Mouse (Mus musculus) midbrain, embryonic 16.5 days (tissue): ENCODE measurements around the gene Mgst2. TPM values are rescaled to one million over a fixed set of nuclear protein-coding genes. Genes with fewer than 3 reads are reported as not detected.

Experiments
- ATAC-seq: fragments of 200-750 bp; cut with Nextera tagmentation; 2 replicates; pipeline ENCODE4 v1.8.0; 2017; ENCODE audit warnings: moderate TSS enrichment
- H3K27ac ChIP-seq: fragments of 300-500 bp; sonication (generic); 2 replicates; pipeline ENCODE4 v1.5.1; 2014; ENCODE audit warnings: mild to moderate bottlenecking, low read length, mixed read lengths
- H3K27me3 ChIP-seq: fragments of 300-500 bp; sonication (generic); 2 replicates; pipeline ENCODE4 v1.6.1; 2014; ENCODE audit warnings: low read depth, low read length, mixed read lengths; ENCODE audit not compliant: control insufficient read depth, insufficient read depth
- H3K36me3 ChIP-seq: fragments of 300-500 bp; sonication (generic); 2 replicates; pipeline ENCODE4 v1.6.1; 2014; ENCODE audit warnings: mild to moderate bottlenecking, low read length, moderate library complexity, mixed read lengths; ENCODE audit not compliant: control insufficient read depth, insufficient read depth
- H3K4me1 ChIP-seq: fragments of 300-500 bp; sonication (generic); 2 replicates; pipeline ENCODE4 v1.6.1; 2014; ENCODE audit warnings: mild to moderate bottlenecking, low read length, mixed read lengths; ENCODE audit not compliant: control insufficient read depth, insufficient read depth
- H3K4me2 ChIP-seq: fragments of 300-500 bp; sonication (generic); 2 replicates; pipeline ENCODE4 v1.6.1; 2014; ENCODE audit warnings: mild to moderate bottlenecking, low read length, mixed read lengths
- H3K4me3 ChIP-seq: fragments of 300-500 bp; sonication (generic); 2 replicates; pipeline ENCODE4 v1.5.1; 2014; ENCODE audit warnings: low read depth, mild to moderate bottlenecking, low read length, moderate library complexity, mixed read lengths
- H3K9ac ChIP-seq: fragments of 300-500 bp; sonication (generic); 2 replicates; pipeline ENCODE4 v1.6.1; 2014; ENCODE audit warnings: low read depth, low read length, mixed read lengths
- H3K9me3 ChIP-seq: fragments of 300-500 bp; sonication (generic); replicated peaks from 2 replicates; pipeline ENCODE4 v1.6.1; 2014; ENCODE audit warnings: mild to moderate bottlenecking, low read length, mixed read lengths; ENCODE audit not compliant: control insufficient read depth, poor library complexity, severe bottlenecking
- WGBS: fragments of 180-500 bp; shearing (Covaris S2); extraction: QIAGEN DNeasy Blood & Tissue Kit; methylation state at CpG from one replicate; pipeline ENCODE4 v1.1.7; 2014; 5-methylcytosine and 5-hydroxymethylcytosine counted together
- polyA plus RNA-seq: library from polyadenylated mRNA; unstranded; fragments of >200 nt; fragmentation: Nextera tagmentation; extraction: Ambion mirVana; gene quantifications from 2 replicates; pipeline ENCODE4 v1.2.1, GENCODE M21; 2015

The Mgst2 gene
- polyA plus RNA-seq, 1 experiment from 2014 or later = 0.94 TPM

DNA sequence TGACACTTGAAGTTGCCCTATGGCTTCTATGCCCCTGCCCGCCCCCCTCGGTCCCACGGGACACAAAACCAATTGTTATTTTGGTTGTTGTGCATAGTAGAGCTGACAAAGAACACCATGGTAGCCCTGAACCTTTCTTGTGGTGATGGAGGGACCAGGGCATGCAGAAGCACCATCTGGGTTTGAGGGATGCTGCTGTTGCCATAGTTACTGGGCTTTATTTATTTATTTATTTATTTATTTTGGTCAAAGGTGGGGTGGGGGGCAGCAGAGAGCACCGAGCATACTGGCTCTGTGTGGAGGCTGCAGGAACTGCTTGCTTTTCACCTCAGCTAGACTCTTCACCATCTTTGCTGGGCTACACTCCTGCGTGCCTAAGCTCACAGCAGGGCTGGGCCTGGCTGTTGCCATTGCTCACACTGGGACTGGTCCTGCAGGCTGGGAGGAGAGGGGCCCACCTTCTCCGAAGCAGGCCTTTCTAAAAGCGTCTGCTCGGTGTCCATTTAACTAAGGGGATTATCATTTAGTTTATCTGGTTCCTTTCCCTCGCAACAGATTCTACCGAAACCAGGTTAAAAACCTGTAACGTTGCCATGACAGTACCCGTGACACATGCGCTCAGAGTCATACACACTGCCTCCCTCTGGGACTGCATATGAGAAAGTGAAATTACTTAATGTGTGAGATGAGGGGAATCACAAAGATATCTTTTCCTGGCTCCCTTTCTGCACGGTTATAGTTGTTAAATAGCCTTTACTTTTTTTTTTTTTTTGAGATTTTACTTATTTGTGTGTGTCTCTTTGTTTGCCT lies 69.2 kb downstream of the Mgst2 start:
- peak; percentile 75 for ATAC-seq
- H3K4me3 ChIP-seq = no peak overlapping the region
- H3K36me3 ChIP-seq = no peaks in the 10 kb centered on the region
- 32% methylated on average over 14 of the region's 14 CpGs for WGBS
- peaks cover 27% of the 10 kb centered on the region for H3K4me1 ChIP-seq
- no peaks in the 10 kb centered on the region for H3K9me3 ChIP-seq
- H3K27me3 ChIP-seq = no peaks in the 10 kb centered on the region
- peak overlapping the region; percentile 10 for H3K27ac ChIP-seq
- H3K9ac ChIP-seq = 0 out of 2 replicates have a peak overlapping the region, but pooled peaks have one; percentile 1
- no peak overlapping the region for H3K4me2 ChIP-seq

DNA sequence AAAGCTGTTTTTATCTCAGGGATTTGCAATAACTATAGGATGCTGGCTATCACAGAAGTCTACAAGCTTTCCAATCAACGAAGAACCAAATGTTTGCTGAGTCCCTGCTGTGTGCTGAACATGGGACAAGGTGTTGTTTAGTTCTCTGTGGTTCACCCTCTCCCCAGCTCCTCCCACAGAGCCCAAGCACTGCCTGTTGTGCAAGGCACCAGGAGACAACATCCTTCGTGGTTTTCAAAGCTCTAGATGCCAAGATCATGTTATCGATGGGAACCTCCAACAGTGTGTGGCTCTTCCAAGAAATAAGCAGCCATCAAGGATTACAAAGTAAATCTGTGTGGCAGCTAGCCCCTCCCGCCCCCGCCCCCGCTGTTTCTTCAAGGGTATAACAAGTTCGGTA lies 70.5 kb downstream of the Mgst2 start:
- WGBS = 89% methylated on average over 7 of the region's 7 CpGs
- no peak for ATAC-seq
- Histone ChIP-seq H3K9me3 (no peaks in the 10 kb centered on the region), H3K9ac (no peak overlapping the region), H3K4me2 (no peak overlapping the region), H3K4me1 (peaks cover 27% of the 10 kb centered on the region), H3K27ac (no peak overlapping the region), H3K4me3 (no peak overlapping the region), H3K36me3 (no peaks in the 10 kb centered on the region), H3K27me3 (no peaks in the 10 kb centered on the region)

DNA sequence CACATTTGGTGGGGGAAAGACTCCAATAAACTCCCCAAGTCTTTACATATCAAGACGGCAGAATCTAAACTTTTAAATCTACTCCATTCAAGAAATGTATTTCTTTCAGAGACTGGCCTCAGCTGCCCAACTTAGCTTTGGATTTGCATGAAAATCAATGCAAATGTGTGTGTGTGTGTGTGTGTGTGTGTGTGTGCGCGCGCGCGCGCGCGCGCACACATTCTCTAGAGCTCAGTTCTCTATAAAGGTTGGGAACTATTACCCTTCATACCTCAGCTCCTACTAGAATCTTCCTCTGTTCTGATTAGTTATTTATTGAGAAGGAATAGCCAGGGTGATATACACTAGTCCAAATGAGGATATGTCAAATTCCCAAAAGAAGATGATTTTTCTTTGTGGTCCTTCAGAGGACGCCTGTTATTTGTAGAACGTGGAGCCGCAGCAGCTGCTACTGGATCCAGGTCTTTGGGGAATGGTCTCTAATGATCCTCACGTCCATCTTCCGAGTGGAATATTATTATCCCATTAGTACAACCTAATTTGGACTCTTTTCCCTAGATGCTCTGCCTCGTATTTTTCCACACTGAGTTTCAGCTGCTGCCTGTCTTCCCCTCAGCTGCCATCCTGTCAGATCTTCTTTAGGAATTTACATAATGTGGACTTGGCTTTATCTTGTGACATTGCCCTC lies 71.9 kb downstream of the Mgst2 start:
- peaks cover 27% of the 10 kb centered on the region for H3K4me1 ChIP-seq
- H3K27ac ChIP-seq = peak overlapping the region; percentile 8; the same call in 1 of the 2 replicates
- ATAC-seq = no peak
- 47% methylated on average over 16 of the region's 16 CpGs for WGBS
- H3K4me3 ChIP-seq = no peak overlapping the region
- no peak overlapping the region for H3K4me2 ChIP-seq
- no peaks in the 10 kb centered on the region for H3K36me3 ChIP-seq
- no peaks in the 10 kb centered on the region for H3K27me3 ChIP-seq
- H3K9ac ChIP-seq = no peak overlapping the region
- no peaks in the 10 kb centered on the region for H3K9me3 ChIP-seq

Other genes with a start within 250 kb of the Mgst2 start
- gene Naa15, start 245.2 kb upstream of the Mgst2 start, polyA plus RNA-seq = 38.2 and 41.3 TPM in 2 replicates
- gene Rab33b, start 176.4 kb upstream of the Mgst2 start, polyA plus RNA-seq = 33.6 and 33.7 TPM in 2 replicates
- gene Setd7, start 99.5 kb upstream of the Mgst2 start, polyA plus RNA-seq = 2.6 and 2.7 TPM in 2 replicates